Mouse (Mus musculus) liver, postnatal 0 days (tissue): ENCODE results near the gene Ptges3. TPM values are rescaled to one million over a fixed set of nuclear protein-coding genes. Genes with fewer than 3 reads are reported as not detected.
"Not testable (repeated sequence)": the region's sequence is repeated elsewhere in the genome, so short reads cannot be mapped to it uniquely, and the experiment has no call there.

Source experiments
- ATAC-seq: fragments of 200-750 bp; cut with Nextera tagmentation; 2 replicates; pipeline ENCODE4 v1.8.0; 2017; ENCODE audit warnings: mild to moderate bottlenecking, moderate library complexity
- DNase-seq: peaks from one replicate; pipeline ENCODE4 v3.0.0-alpha.2; 2016
- H3K27ac ChIP-seq: fragments of 300-500 bp; sonication (generic); 2 replicates; pipeline ENCODE4 v1.5.1; 2014; ENCODE audit warnings: antibody characterized with exemption, moderate library complexity, mild to moderate bottlenecking, low read depth
- H3K27me3 ChIP-seq: fragments of 300-500 bp; sonication (generic); 2 replicates; pipeline ENCODE4 v1.6.1; 2014; ENCODE audit warnings: low read length, control low read depth, mixed read lengths; ENCODE audit not compliant: insufficient read depth
- H3K36me3 ChIP-seq: fragments of 300-500 bp; sonication (generic); replicated peaks from 2 replicates; pipeline ENCODE4 v1.6.1; 2014; ENCODE audit warnings: mild to moderate bottlenecking, control low read depth, low read length, moderate library complexity, mixed read lengths; ENCODE audit not compliant: insufficient read depth
- H3K4me1 ChIP-seq: fragments of 300-500 bp; sonication (generic); 2 replicates; pipeline ENCODE4 v1.6.1; 2014; ENCODE audit warnings: antibody characterized with exemption, mild to moderate bottlenecking, control low read depth; ENCODE audit not compliant: insufficient read depth
- H3K4me2 ChIP-seq: fragments of 300-500 bp; sonication (generic); 2 replicates; pipeline ENCODE4 v1.6.1; 2014; ENCODE audit warnings: low read depth, mild to moderate bottlenecking, low read length, moderate library complexity, mixed read lengths
- H3K4me3 ChIP-seq: fragments of 300-500 bp; sonication (generic); 2 replicates; pipeline ENCODE4 v1.5.1; 2014; ENCODE audit warnings: low read depth, low read length
- H3K9ac ChIP-seq: fragments of 300-500 bp; sonication (generic); replicated peaks from 2 replicates; pipeline ENCODE4 v1.6.1; 2014; ENCODE audit warnings: mild to moderate bottlenecking, moderate library complexity
- H3K9me3 ChIP-seq: fragments of 300-500 bp; sonication (generic); 2 replicates; pipeline ENCODE4 v1.6.1; 2016; ENCODE audit warnings: mild to moderate bottlenecking, control low read depth, low read length, mixed read lengths
- CTCF ChIP-seq: sonication (generic); IDR thresholded peaks from 2 replicates; pipeline ENCODE4 v1.5.1; 2016; ENCODE audit warnings: antibody characterized with exemption, low read depth
- EP300 ChIP-seq: IDR thresholded peaks from 2 replicates; pipeline ENCODE4 v1.6.1; 2016; ENCODE audit warnings: antibody characterized with exemption, low read depth, mild to moderate bottlenecking
- WGBS: fragments of 180-500 bp; shearing (Covaris S2); extraction: QIAGEN DNeasy Blood & Tissue Kit; methylation state at CpG from one replicate; pipeline ENCODE4 v1.1.7; 2014; ENCODE audit not compliant: insufficient replicate concordance; 5-methylcytosine and 5-hydroxymethylcytosine counted together
- polyA plus RNA-seq: library from polyadenylated mRNA; unstranded; fragments of >200 nt; fragmentation: Nextera tagmentation; extraction: Ambion mirVana; gene quantifications from 2 replicates; pipeline ENCODE4 v1.2.1, GENCODE M21; 2015

Gene Ptges3
- polyA plus RNA-seq, 1 experiment from 2014 or later = 193 TPM

- H3K4me1 ChIP-seq = peaks cover 33% of the 10 kb centered on the region
- no peaks in the 10 kb centered on the region for H3K27me3 ChIP-seq
- ATAC-seq = no peak
- peaks cover 73% of the 10 kb centered on the region for H3K36me3 ChIP-seq
- no peak overlapping the region for H3K27ac ChIP-seq
- H3K9ac ChIP-seq = no peak overlapping the region
- no peak for DNase-seq
- no peak overlapping the region for H3K4me3 ChIP-seq
- no peaks in the 10 kb centered on the region for H3K9me3 ChIP-seq
- no peak overlapping the region for H3K4me2 ChIP-seq
- TF ChIP-seq EP300 (no peak), CTCF (no peak)
- WGBS = 74% methylated on average over 4 of the region's 4 CpGs
These were observed 17.1 kb upstream of the Ptges3 start for GRCm38 (mm10) chr10:128041636-128042035.

GRCm38 (mm10) chr10:128042466-128042865, 16.3 kb upstream of the Ptges3 start:
- Histone ChIP-seq H3K9ac (no peak overlapping the region), H3K27ac (no peak overlapping the region), H3K9me3 (no peaks in the 10 kb centered on the region), H3K4me1 (peaks cover 24% of the 10 kb centered on the region), H3K36me3 (peaks cover 77% of the 10 kb centered on the region), H3K4me3 (no peak overlapping the region), H3K27me3 (no peaks in the 10 kb centered on the region), H3K4me2 (no peak overlapping the region)
- no peak for ATAC-seq
- WGBS = 90% methylated on average over 3 of the region's 3 CpGs
- TF ChIP-seq CTCF (no peak), EP300 (no peak)
- DNase-seq = no peak

GRCm38 (mm10) chr10:128043041-128043835, 15.5 kb upstream of the Ptges3 start:
- ATAC-seq = no peak
- no peak overlapping the region for H3K4me3 ChIP-seq
- 65% methylated on average over 3 of the region's 3 CpGs for WGBS
- no peaks in the 10 kb centered on the region for H3K9me3 ChIP-seq
- peaks cover 22% of the 10 kb centered on the region for H3K4me1 ChIP-seq
- no peak for TF ChIP-seq CTCF
- no peak for TF ChIP-seq EP300
- H3K9ac ChIP-seq = no peak overlapping the region
- H3K27me3 ChIP-seq = no peaks in the 10 kb centered on the region
- peaks cover 81% of the 10 kb centered on the region for H3K36me3 ChIP-seq
- no peak for DNase-seq
- H3K27ac ChIP-seq = no peak overlapping the region
- no peak overlapping the region for H3K4me2 ChIP-seq

- DNase-seq = no peak
- TF ChIP-seq EP300 (no peak), CTCF (no peak)
- Histone ChIP-seq H3K27ac (no peak overlapping the region), H3K9ac (no peak overlapping the region), H3K27me3 (no peaks in the 10 kb centered on the region), H3K4me2 (no peak overlapping the region), H3K9me3 (no peaks in the 10 kb centered on the region), H3K4me1 (peaks cover 3% of the 10 kb centered on the region; the same call in 1 of the 2 replicates), H3K4me3 (no peak overlapping the region), H3K36me3 (peaks cover 62% of the 10 kb centered on the region)
- ATAC-seq = no peak
- WGBS = 94% methylated on average over 8 of the region's 8 CpGs
These were observed 10.6 kb upstream of the Ptges3 start for GRCm38 (mm10) chr10:128048157-128048556.

- peak; percentile 8; the same call in 1 of the 2 replicates for ATAC-seq
These were observed 9.0 kb upstream of the Ptges3 start for GRCm38 (mm10) chr10:128049741-128050140.

GRCm38 (mm10) chr10:128050355-128050754, 8.4 kb upstream of the Ptges3 start:
- ATAC-seq (no peak), DNase-seq (no peak)
- Histone ChIP-seq H3K4me2 (no peak overlapping the region), H3K9ac (no peak overlapping the region), H3K36me3 (peaks cover 42% of the 10 kb centered on the region), H3K4me3 (no peak overlapping the region), H3K27me3 (no peaks in the 10 kb centered on the region), H3K27ac (no peak overlapping the region), H3K9me3 (no peaks in the 10 kb centered on the region), H3K4me1 (no peaks in the 10 kb centered on the region)
- 87% methylated on average over 2 of the region's 2 CpGs for WGBS
- no peak for TF ChIP-seq CTCF
- no peak for TF ChIP-seq EP300

More at GRCm38 (mm10) chr10:128049741-128050140, 9.0 kb upstream of the Ptges3 start:
- no peak overlapping the region for H3K4me2 ChIP-seq
- no peak for TF ChIP-seq EP300
- no peak for TF ChIP-seq CTCF
- H3K9me3 ChIP-seq = no peaks in the 10 kb centered on the region
- peaks cover 2% of the 10 kb centered on the region; the same call in 1 of the 2 replicates for H3K4me1 ChIP-seq
- peaks cover 47% of the 10 kb centered on the region for H3K36me3 ChIP-seq
- no peaks in the 10 kb centered on the region for H3K27me3 ChIP-seq
- WGBS = 93% methylated on average over 2 of the region's 2 CpGs
- H3K27ac ChIP-seq = no peak overlapping the region
- DNase-seq = no peak
- H3K4me3 ChIP-seq = no peak overlapping the region
- H3K9ac ChIP-seq = no peak overlapping the region

GRCm38 (mm10) chr10:128051589-128051988, 7.2 kb upstream of the Ptges3 start:
- H3K9ac ChIP-seq = no peak overlapping the region
- H3K9me3 ChIP-seq = no peaks in the 10 kb centered on the region
- 93% methylated on average over 5 of the region's 5 CpGs for WGBS
- no peak for TF ChIP-seq EP300
- no peak for TF ChIP-seq CTCF
- H3K4me3 ChIP-seq = no peak overlapping the region
- H3K27me3 ChIP-seq = no peaks in the 10 kb centered on the region
- H3K36me3 ChIP-seq = peaks cover 31% of the 10 kb centered on the region
- no peak overlapping the region for H3K27ac ChIP-seq
- H3K4me1 ChIP-seq = no peaks in the 10 kb centered on the region
- no peak overlapping the region for H3K4me2 ChIP-seq
- ATAC-seq (no peak), DNase-seq (no peak)

- H3K27me3 ChIP-seq, H3K9me3 ChIP-seq, H3K4me2 ChIP-seq, H3K27ac ChIP-seq, H3K9ac ChIP-seq, H3K4me1 ChIP-seq, ATAC-seq, DNase-seq, H3K4me3 ChIP-seq: not testable (repeated sequence)
- H3K36me3 ChIP-seq = peaks cover 28% of the 10 kb centered on the region
- 88% methylated on average over 1 of the region's 2 CpGs for WGBS
These were observed 6.6 kb upstream of the Ptges3 start for GRCm38 (mm10) chr10:128052136-128052535.
